Mouse (Mus musculus) B cell, adult 62 days (primary cell): ENCODE data around the gene Serhl. TPM values are rescaled to one million over a fixed set of nuclear protein-coding genes. Genes with fewer than 3 reads are reported as not detected.

Experiments used
- total RNA-seq: library from RNA; stranded (reverse); gene quantifications from 4 replicates; pipeline ENCODE4 v1.2.4, GENCODE M21; 2023

Serhl gene
- total RNA-seq: 17.1 to 26.0 TPM (median 20.3 TPM) in 4 replicates

GRCm38 (mm10) chr15:83089429-83089605 is at the start of gene Serhl:
Gene Serhl (plus strand): TSS chr15:83089506.

GRCm38 (mm10) chr15:83122566-83123145 is 33.4 kb downstream of the Serhl start, which contains the start of gene Rrp7a:
Gene Rrp7a (minus strand): TSS chr15:83122801.

GRCm38 (mm10) chr15:83149196-83150072 is 60.1 kb downstream of the Serhl start, which contains the start of gene Poldip3:
Gene Poldip3 (minus strand): TSS chr15:83149384.

Other genes starting within 250 kb of the Serhl start
- gene Tcf20, start 101.6 kb upstream of the Serhl start, total RNA-seq: 115 to 139 TPM (median 121 TPM) in 4 replicates
- 31.1 to 37.3 TPM (median 33.4 TPM) in 4 replicates for gene Nfam1, start 56.2 kb upstream of the Serhl start, total RNA-seq
- gene Rrp7a, start 33.3 kb downstream of the Serhl start, total RNA-seq: 73.0 to 87.3 TPM (median 82.1 TPM) in 4 replicates
- gene Poldip3, start 59.9 kb downstream of the Serhl start, total RNA-seq: 184 to 196 TPM (median 190 TPM) in 4 replicates
- 80.0 to 81.1 TPM (median 80.2 TPM) in 4 replicates for gene Cyb5r3, start 83.1 kb downstream of the Serhl start, total RNA-seq
- gene A4galt, start 162.3 kb downstream of the Serhl start, total RNA-seq: 0.46 TPM in 1 of 4 replicates, not detected in the others